Mouse (Mus musculus) CD4-positive helper T cell, adult 2 months (primary cell): ENCODE measurements around the gene Tmem104.

Experiments used
- DNase-seq: peaks from one replicate; pipeline ENCODE4 v3.0.0-alpha.2; 2012; ENCODE audit warnings: low read depth, missing footprints, low spot score

The Tmem104 gene

GRCm38 (mm10) chr11:115187224-115187639 is at the start of gene Tmem104:
Tmem104 (plus strand) TSS chr11:115187487.
- DNase-seq = peak; percentile 99

DNA sequence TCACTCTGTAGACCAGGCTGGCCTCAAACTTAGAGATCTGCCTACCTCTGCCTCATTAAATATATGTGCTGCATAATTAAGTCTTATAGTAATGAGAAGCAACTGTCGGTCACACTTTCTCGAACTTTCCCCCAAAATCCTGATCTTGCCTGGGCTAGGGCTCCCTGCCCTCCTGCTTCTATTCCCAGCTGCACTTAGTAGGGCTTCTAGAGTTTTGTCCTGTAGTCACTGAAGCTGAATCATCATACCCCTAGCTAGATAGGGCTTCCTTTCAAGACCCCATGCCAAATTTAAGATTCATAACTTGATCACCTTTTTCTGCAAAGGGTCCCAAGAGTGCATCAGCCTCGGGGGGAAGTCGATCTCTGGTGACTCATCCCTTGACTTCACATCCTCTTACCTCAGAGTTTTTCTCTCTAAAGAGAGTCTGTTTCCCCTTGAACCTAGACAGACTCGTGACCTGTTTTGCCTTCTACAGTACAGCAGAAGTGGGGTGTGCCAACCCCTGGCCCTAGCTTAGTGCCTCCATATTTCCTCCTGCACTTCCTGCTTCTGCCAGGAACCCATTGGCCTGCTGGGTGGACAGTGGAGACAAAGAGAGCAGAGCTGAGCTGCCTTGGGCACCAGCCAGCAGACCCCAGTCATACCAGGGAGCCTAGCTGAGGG is 48.6 kb upstream of the Tmem104 start:
- DNase-seq = no peak

DNA sequence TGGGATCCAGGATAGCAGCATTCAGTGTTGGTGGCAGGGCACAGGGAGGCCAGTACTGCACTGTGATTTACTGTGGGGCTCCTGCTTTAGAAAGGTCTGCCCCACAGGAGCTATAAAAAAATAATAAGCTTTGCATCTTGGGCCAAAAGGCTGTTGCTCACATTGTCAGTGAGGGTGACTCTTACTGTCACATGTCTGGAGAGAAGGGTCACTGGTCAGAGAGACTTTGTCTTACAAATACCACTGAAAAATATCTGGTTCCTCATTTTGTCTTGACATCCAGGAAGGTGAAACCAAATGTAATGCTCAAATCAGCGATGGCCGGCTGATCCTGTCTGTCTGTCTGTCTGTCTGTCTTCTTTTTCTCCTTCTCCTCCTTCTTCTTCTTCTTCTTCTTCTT is 45.3 kb upstream of the Tmem104 start:
- DNase-seq = no peak

DNA sequence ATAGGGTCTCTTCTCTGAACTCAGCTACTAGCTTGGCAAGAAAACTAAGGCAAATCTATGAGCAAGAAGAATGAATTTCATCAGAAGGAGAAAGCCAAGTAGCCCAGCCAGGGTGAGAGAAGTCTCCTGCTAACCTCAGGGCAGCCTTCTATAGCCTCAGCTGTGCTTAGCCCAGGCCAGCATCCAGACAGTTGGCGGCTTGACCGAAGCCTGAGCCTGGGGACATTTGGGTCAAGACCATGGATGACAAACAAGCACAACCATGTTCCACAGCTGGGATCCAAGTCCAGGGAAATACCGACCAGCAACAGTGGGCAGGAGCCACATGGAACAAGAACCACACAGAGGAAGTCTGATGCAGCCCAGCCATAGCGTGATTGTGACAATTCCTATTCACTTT is 39.5 kb upstream of the Tmem104 start:
- no peak for DNase-seq

- no peak for DNase-seq
Measured at GRCm38 (mm10) chr11:115150741-115151254, 36.5 kb upstream of the Tmem104 start.

- DNase-seq = no peak
Measured at GRCm38 (mm10) chr11:115151755-115152429, 35.4 kb upstream of the Tmem104 start.

DNA sequence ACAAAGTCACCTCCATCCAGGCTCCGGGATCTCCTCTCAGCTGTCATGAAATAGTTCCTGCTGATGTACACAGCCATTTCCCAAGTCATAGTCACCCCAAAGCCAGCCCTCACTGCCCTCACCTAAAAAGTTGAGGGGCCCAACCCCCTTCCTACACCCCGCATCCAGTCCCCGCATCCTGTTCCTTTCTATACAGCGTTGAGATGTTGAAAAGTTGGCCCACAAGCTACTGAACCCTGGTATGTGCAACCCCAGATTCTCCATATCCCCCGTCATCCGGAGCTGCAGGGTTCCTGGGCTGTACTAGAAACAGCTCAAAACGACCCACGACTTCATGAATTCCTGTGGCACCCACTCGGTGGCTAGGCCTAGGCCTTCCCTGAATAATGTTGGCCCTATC is 34.2 kb upstream of the Tmem104 start:
- no peak for DNase-seq

DNA sequence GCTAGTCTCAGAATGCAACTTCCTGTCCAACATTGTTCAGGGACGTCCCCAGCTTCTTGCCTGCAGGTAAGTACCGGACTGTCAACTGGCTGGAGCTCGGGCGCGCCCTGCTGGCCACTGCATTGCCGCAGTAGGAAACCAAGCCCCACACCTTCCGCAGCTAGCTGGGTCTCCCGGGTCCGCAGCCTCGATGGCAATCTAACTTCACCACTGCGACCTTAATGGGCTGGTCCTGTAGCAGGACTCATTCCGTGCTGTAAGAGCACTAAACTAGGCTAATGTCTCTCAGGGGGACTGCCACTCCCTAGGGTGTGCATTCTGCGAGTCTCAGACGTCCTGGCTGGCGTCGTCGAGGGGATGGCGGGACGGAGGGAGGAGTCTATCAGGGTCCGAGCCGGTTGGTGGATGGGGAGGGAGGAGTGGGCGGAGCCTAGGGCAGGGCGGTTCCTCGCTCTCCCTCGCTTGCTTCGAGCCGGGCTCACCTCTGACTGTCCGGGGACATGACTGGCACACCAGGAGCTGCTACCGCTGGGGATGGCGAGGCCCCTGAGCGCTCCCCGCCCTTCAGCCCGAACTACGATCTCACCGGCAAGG is 33.5 kb upstream of the Tmem104 start:
- DNase-seq = peak; percentile 95

DNA sequence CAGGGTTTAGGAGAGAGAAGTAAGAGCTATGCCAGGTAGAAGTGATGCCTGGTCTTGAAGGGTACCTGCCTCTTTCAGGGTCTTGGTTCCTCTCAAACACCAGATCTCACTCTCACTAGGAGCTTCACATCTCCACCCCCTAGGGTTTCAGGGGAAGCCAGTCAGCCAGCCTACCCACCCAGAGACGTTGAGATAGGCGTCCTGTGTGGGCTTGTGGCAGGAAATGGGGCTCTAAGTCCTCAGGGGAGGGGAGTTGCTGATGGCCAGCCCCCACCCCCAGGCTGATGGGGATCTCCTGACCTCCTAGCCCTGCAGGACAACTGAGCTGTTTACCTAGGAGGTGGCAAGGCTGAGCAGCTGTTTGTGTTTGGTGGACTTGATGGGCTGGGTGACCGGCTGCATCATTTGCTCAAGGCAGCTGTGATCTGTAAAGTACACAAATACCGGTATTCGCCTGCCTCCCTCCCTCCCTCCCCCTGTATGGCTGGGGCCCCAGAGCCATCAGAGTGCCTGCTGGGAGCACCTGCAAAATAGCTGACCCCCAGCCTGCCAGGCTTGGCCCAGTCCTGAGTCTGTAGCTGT is 32.1 kb upstream of the Tmem104 start:
- DNase-seq = peak; percentile 69

- DNase-seq = peak; percentile 88
Measured at GRCm38 (mm10) chr11:115157933-115158719, 29.2 kb upstream of the Tmem104 start.

DNA sequence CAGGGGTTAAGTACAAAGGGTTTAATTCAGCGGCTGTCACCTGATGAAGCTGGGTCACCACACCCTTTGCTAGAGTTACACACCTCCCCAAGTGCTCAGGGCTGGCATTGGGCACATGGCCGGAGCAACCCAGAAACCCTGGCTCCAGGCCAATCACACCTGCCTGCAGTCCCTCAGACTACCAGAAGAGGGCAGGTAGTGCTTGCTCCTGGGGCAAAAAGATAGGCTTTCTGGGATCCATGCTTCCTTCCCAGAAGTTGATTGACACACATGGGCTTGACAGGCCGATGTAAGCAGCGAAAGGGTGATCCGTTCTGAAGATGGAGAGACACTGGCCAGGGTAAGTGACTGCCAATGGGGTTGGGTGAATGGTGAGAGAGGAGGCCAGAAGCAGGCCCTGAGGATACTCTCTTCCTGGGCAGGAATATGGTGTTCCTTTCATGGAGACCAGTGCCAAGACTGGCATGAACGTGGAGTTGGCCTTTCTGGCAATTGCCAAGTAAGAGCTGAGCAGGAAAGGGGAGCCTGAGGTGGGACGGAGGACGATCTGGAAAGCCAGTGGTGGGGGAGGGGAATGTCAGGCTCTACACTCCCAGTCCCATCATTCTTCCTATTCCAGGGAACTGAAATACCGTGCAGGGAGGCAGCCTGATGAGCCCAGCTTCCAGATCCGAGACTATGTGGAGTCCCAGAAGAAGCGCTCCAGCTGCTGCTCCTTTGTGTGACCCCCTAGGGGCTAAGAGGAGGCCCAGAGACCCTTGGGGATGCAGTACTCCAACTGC is 27.1 kb upstream of the Tmem104 start:
- peak; percentile 76 for DNase-seq

DNA sequence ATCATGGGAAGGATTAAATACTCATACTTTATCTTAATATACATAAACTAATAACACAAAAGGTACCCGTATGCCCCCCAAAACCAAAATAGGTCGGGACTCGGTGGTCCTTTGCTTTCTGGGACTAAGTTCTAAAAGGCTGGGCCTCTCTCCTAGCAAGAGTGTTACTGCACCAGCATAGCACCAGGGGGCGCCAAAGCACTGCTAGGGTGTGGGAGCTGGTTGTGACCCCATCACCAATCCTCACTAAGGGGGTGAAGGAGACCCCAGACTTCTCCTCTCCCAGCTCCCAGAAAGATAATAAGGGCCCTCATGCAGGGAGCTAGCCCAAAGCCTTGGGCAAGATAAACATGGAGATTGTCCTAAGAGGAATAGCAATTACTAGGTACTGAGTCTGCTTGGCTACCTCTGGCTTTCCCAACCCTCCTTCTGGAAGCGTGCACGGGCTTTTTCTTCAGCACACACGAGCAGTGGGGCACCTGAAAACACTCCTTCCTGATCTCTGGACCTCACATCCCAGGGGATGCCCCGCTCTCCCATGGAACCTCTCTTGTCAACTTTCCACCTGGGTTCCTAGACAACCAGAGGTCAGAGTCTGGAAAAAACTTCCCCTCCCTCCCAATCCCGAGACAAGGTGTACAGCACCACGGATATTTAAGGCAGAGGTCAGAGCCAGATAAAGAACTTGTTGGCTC is 26.3 kb upstream of the Tmem104 start:
- peak; percentile 75 for DNase-seq

DNA sequence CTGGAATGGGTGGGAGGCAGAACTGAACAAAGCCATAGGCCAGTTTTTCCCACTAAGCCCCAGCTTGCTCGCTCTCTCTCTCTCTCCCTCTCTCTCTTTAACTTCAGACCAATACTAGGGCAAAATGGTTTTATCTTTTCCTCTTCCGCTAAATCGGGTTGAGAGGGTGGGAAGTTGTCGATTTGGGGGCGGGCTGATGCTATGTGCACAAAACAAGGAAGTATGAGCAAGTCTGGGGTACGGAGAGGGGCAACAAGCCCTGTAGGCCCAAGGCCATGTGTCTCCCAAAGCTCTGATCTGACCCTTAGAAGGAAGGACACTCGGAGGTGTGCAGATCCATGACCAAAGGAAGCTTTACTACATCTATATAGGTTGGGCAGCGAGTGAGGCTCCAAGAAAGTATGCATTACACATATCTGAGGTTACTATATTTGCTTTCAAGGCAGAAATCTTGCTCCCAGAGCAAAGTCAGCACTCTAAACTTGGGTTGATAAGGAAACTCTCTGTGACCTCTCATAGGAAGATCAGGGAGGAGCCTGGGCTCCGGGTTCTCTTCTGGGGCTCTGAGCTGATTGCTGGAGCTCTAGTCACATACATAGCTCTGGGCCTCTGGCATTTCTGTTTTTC is 25.6 kb upstream of the Tmem104 start:
- DNase-seq = peak; percentile 72

DNA sequence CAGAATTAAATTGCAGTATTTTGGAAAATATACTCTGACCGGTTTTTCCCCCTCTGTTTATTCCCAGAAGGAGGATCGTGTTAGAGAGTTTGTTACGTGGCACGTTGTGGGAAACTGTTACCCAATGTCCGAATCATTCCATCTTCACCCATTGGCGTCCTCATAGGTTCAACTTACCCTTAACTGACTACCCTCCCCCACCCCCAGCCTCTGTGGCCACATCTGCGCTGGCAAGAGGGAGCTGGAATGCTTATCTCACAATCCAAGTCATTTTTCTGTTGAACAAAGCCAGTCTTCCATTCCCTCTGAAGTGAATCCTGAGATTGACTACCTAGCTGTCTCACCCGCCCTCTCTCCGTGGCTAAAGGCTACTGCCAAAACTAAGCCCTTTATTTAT is 25.1 kb upstream of the Tmem104 start:
- DNase-seq = peak; percentile 33

- peak; percentile 99 for DNase-seq
Measured at GRCm38 (mm10) chr11:115162832-115163480, 24.3 kb upstream of the Tmem104 start, which contains the start of gene Slc9a3r1. Slc9a3r1 (plus strand) TSS chr11:115163341.

DNA sequence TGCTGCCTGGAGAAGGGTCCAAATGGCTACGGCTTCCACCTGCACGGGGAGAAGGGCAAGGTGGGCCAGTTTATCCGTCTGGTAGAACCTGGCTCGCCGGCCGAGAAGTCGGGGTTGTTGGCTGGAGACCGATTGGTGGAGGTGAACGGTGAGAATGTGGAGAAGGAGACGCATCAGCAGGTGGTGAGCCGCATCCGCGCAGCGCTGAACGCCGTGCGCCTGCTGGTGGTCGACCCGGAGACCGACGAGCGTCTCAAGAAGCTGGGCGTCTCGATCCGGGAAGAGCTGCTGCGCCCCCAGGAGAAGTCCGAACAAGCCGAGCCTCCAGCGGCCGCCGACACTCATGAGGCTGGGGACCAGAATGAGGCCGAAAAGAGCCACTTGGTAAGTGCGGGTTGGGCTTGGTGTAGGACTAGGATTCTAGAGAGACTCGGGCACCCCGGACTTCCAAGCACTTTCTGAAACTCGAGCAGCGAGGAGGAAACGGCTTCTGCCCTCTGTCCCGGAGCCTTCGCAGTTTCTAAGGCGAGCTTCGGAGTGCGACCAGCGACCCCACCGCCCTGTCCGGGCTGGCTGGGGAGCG is 23.6 kb upstream of the Tmem104 start:
- peak; percentile 81 for DNase-seq

- DNase-seq = peak; percentile 62
Measured at GRCm38 (mm10) chr11:115164341-115164975, 22.8 kb upstream of the Tmem104 start.

- no peak for DNase-seq
Measured at GRCm38 (mm10) chr11:115164976-115165374, 22.3 kb upstream of the Tmem104 start.
